Mouse (Mus musculus): Measurements from ENCODE around the gene Pbx3.

GRCm38 (mm10) chr2:34252286-34252685, 120.7 kb downstream of the Pbx3 start:
- TF ChIP-seq CTCF (IDR thresholded peaks at IDR 0.05; ENCODE audit: borderline replicate concordance, extremely low read depth, insufficient read depth, insufficient read length) (no peak), POLR2A (IDR thresholded peaks at IDR 0.05; ENCODE audit: borderline replicate concordance, extremely low read depth, insufficient read depth, insufficient read length, poor library complexity, severe bottlenecking) (no peak)

Data from brain, embryonic 14.5 days (tissue).